Mouse (Mus musculus): Measurements from ENCODE around the gene Gm36079. TPM values are rescaled to one million over a fixed set of nuclear protein-coding genes. Genes with fewer than 3 reads are reported as not detected.
"Not testable (repeated sequence)": the region's sequence is repeated elsewhere in the genome, so short reads cannot be mapped to it uniquely, and the experiment has no call there.

Gene Gm36079
- polyA plus RNA-seq, 1 experiment from 2014 or later = not detected

DNA sequence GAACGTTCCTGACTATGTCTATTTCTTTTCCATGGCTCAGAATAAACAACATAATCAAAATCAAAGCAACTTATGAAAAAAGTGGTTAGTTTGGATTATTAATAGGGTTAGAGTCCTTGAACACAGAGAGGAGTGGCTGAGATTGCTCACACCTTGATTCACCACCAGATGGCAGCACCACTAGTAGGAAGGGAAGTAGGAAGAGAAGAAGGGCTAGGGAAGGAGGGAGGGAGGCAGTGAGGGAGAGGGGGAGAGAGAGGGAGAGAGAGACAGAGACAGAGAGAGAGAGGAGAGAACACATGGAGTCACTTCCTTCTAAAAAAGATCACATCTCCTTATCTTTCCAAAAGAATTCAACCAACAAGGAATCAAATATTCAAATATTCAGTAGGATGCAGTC lies 14.3 kb upstream of the Gm36079 start:
- peak; percentile 81 for DNase-seq (ENCODE audit: low spot score, missing footprints)
- not testable (repeated sequence) for H3K4me3 ChIP-seq (ENCODE audit: low read depth, low read length); H3K4me2 ChIP-seq; H3K9ac ChIP-seq (ENCODE audit: low read length); H3K4me1 ChIP-seq (ENCODE audit: control insufficient read depth, insufficient read depth, low read length); H3K27ac ChIP-seq (ENCODE audit: low read depth, low read length); H3K9me3 ChIP-seq (ENCODE audit: control insufficient read depth, low read length); H3K36me3 ChIP-seq (ENCODE audit: control insufficient read depth, insufficient read depth, low read length); H3K27me3 ChIP-seq (ENCODE audit: control insufficient read depth, insufficient read depth, low read length)
- ATAC-seq (ENCODE audit: low FRiP score) = peak; percentile 74; the same call in 1 of the 2 replicates
- no CpG with 5 or more reads among the region's 1 CpGs for WGBS

DNA sequence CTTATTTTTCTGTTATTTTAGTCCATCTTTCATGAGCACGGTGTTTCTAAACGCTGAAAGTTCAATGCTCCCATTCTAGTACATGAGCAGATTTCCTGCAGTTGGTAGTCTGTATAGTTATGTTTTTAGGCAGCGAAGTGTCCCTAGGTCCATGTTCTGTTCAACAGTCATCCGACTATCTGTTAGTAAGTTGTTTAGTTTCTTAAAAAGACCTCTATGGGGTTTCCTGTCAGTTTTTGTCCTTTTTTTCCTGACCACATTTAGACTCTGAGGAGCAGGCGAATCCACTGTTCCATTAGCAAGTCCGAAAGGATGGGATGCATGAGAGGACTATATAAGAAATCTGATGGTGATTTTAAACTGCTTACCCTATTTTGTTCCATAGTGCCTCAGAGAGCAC lies 11.1 kb upstream of the Gm36079 start:
- ATAC-seq (ENCODE audit: low FRiP score); H3K27ac ChIP-seq (ENCODE audit: low read depth, low read length); H3K36me3 ChIP-seq (ENCODE audit: control insufficient read depth, insufficient read depth, low read length); H3K9me3 ChIP-seq (ENCODE audit: control insufficient read depth, low read length); H3K4me3 ChIP-seq (ENCODE audit: low read depth, low read length); H3K4me2 ChIP-seq; H3K9ac ChIP-seq (ENCODE audit: low read length); H3K4me1 ChIP-seq (ENCODE audit: control insufficient read depth, insufficient read depth, low read length): not testable (repeated sequence)
- 6% methylated on average over 6 of the region's 6 CpGs for WGBS
- DNase-seq (ENCODE audit: low spot score, missing footprints) = peak; percentile 91
- peaks cover 12% of the 10 kb centered on the region for H3K27me3 ChIP-seq (ENCODE audit: control insufficient read depth, insufficient read depth, low read length)

DNA sequence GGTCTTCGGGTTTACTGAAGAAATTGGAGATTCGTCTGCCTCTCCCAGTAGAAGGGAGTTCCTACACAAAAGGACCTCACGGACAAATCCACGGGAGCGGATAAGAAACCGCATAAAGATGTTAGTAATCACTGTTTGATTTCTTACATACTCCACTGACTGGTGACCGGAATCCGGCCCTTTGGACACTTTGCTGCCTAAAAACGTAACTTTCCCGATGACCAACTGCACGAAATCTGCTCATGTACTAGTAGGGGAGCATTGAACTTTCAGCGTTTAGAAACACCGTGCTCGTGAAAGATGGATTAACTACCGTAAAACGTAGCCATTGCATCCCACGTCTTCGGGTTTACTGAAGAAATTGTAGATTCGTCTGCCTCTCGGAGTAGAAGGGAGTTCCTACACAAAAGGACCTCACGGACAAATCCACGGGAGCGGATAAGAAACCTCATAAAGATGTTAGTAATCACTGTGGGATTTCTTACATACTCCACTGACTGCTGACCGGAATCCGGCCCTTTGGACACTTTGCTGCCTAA lies 9.8 kb upstream of the Gm36079 start:
- H3K27ac ChIP-seq (ENCODE audit: low read depth, low read length); H3K9ac ChIP-seq (ENCODE audit: low read length); H3K9me3 ChIP-seq (ENCODE audit: control insufficient read depth, low read length); ATAC-seq (ENCODE audit: low FRiP score); H3K36me3 ChIP-seq (ENCODE audit: control insufficient read depth, insufficient read depth, low read length); H3K4me3 ChIP-seq (ENCODE audit: low read depth, low read length); H3K4me2 ChIP-seq; H3K4me1 ChIP-seq (ENCODE audit: control insufficient read depth, insufficient read depth, low read length): not testable (repeated sequence)
- under 1% methylated on average over 23 of the region's 25 CpGs for WGBS
- DNase-seq (ENCODE audit: low spot score, missing footprints) = peak; percentile 89
- H3K27me3 ChIP-seq (ENCODE audit: control insufficient read depth, insufficient read depth, low read length) = peaks cover 12% of the 10 kb centered on the region

DNA sequence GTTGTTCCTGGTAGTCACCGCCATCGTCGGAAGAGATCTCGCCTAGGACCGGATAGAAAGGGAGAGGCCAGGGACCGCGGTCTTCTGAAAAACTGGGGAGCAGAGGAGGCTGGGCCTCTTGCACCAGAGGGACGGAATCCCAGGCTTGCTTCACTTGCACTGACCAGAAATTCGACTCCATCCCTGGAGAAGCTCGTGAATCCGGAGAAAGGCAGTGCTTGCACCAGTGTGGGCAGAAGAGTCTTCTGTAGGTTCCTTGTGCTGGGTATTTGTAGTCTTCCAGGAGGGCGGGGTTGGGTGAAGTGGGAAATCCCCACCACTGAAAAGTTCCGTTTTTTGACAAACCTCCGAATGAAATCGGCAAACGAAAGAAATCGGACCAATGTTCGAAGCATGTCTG lies 8.3 kb upstream of the Gm36079 start:
- peak; percentile 48; the same call in 1 of the 2 replicates for ATAC-seq (ENCODE audit: low FRiP score)

DNA sequence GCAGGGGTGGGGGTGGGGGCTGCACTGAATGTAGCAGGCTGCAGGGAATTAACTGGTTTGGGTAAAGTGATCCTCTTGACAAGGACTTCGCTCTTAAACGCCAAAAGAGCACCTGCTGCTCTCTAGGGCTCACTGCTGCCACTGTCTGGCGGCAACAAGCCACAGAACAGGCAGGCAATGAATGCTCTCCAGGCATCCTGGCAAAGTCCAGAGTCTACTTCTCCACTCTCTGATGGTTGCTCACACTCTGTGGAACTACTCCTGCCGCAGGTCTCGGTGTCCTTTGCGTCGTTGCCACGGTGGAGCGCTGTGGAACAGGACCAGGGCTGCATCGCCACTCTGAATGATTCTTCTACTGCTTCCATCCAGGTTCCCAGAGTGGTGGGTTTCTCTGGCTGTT lies 7.8 kb upstream of the Gm36079 start:
- peak; percentile 86 for ATAC-seq (ENCODE audit: low FRiP score)

More for the DNA sequence above, 8.3 kb upstream of the Gm36079 start:
- not testable (repeated sequence) for H3K4me1 ChIP-seq (ENCODE audit: control insufficient read depth, insufficient read depth, low read length); H3K9me3 ChIP-seq (ENCODE audit: control insufficient read depth, low read length); H3K4me2 ChIP-seq; H3K36me3 ChIP-seq (ENCODE audit: control insufficient read depth, insufficient read depth, low read length); H3K9ac ChIP-seq (ENCODE audit: low read length); H3K27ac ChIP-seq (ENCODE audit: low read depth, low read length); DNase-seq (ENCODE audit: low spot score, missing footprints); H3K4me3 ChIP-seq (ENCODE audit: low read depth, low read length)
- WGBS = 0% methylated on average over 7 of the region's 18 CpGs
- H3K27me3 ChIP-seq (ENCODE audit: control insufficient read depth, insufficient read depth, low read length) = peaks cover 12% of the 10 kb centered on the region

DNA sequence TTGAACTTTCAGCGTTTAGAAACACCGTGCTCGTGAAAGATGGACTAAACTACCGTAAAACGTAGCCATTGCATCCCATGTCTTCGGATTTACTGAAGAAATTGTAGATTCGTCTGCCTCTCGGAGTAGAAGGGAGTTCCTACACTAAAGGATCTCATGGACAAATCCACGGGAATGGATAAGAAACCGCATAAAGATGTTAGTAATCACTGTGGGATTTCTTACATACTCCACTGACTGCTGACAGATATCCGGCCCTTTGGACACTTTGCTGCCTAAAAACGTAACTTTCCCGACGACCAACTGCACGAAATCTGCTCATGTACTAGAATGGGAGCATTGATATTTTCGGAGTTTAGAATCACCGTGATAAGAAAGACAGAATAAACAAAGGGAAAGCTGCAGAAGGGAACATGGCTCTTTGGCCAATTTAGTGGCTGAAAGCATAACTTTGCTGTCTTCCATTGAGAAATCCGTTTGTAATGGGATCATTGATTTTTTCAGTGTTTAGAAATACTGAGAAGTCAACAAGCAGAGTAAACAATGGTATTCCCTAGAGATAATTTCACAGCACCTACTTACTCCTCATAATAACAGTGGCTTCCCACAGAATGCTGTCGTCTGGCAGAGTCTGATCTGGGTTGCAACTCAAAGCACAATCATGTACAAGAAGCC lies 6.8 kb upstream of the Gm36079 start:
- not testable (repeated sequence) for H3K9ac ChIP-seq (ENCODE audit: low read length); ATAC-seq (ENCODE audit: low FRiP score); H3K4me3 ChIP-seq (ENCODE audit: low read depth, low read length); H3K9me3 ChIP-seq (ENCODE audit: control insufficient read depth, low read length); H3K27ac ChIP-seq (ENCODE audit: low read depth, low read length); H3K4me1 ChIP-seq (ENCODE audit: control insufficient read depth, insufficient read depth, low read length); H3K4me2 ChIP-seq; H3K36me3 ChIP-seq (ENCODE audit: control insufficient read depth, insufficient read depth, low read length)
- WGBS = 1% methylated on average over 16 of the region's 19 CpGs
- peaks cover 12% of the 10 kb centered on the region for H3K27me3 ChIP-seq (ENCODE audit: control insufficient read depth, insufficient read depth, low read length)
- DNase-seq (ENCODE audit: low spot score, missing footprints) = peak; percentile 92

More for the DNA sequence above, 7.8 kb upstream of the Gm36079 start:
- not testable (repeated sequence) for DNase-seq (ENCODE audit: low spot score, missing footprints); H3K4me1 ChIP-seq (ENCODE audit: control insufficient read depth, insufficient read depth, low read length); H3K27ac ChIP-seq (ENCODE audit: low read depth, low read length); H3K4me3 ChIP-seq (ENCODE audit: low read depth, low read length); H3K4me2 ChIP-seq; H3K36me3 ChIP-seq (ENCODE audit: control insufficient read depth, insufficient read depth, low read length); H3K9me3 ChIP-seq (ENCODE audit: control insufficient read depth, low read length); H3K9ac ChIP-seq (ENCODE audit: low read length)
- 0% methylated on average over 3 of the region's 10 CpGs for WGBS
- peaks cover 12% of the 10 kb centered on the region for H3K27me3 ChIP-seq (ENCODE audit: control insufficient read depth, insufficient read depth, low read length)

DNA sequence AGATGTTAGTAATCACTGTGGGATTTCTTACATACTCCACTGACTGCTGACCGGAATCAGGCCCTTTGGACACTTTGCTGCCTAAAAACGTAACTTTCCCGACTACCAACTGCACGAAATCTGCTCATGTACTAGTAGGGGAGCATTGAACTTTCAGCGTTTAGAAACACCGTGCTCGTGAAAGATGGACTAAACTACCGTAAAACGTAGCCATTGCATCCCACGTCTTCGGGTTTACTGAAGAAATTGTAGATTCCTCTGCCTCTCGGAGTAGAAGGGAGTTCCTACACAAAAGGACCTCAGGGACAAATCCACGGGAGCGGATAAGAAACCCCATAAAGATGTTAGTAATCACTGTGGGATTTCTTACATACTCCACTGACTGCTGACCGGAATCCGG lies 4.9 kb upstream of the Gm36079 start:
- DNase-seq (ENCODE audit: low spot score, missing footprints); ATAC-seq (ENCODE audit: low FRiP score); H3K4me1 ChIP-seq (ENCODE audit: control insufficient read depth, insufficient read depth, low read length); H3K36me3 ChIP-seq (ENCODE audit: control insufficient read depth, insufficient read depth, low read length); H3K27ac ChIP-seq (ENCODE audit: low read depth, low read length); H3K4me2 ChIP-seq; H3K27me3 ChIP-seq (ENCODE audit: control insufficient read depth, insufficient read depth, low read length); H3K9me3 ChIP-seq (ENCODE audit: control insufficient read depth, low read length); H3K9ac ChIP-seq (ENCODE audit: low read length); H3K4me3 ChIP-seq (ENCODE audit: low read depth, low read length): not testable (repeated sequence)
- under 1% methylated on average over 11 of the region's 16 CpGs for WGBS

DNA sequence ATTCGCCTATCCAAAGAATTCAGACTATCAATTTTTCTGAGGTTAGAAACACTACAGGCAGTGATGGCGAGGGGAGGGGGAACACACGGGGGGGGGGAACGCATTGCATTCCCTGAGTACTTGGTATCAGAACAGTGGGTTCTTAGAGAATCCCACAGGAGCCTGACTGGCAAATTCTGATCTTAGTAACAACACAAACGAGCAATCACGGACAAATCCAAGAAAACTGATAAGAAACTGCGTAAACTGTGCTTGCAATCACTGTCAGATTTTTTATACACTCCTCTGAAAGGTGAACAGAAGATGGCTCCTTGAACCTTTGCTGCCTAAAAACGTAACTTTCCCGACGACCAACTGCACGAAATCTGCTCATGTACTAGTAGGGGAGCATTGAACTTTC lies 557 bp upstream of the Gm36079 start:
- not testable (repeated sequence) for H3K27ac ChIP-seq (ENCODE audit: low read depth, low read length); H3K36me3 ChIP-seq (ENCODE audit: control insufficient read depth, insufficient read depth, low read length); H3K4me3 ChIP-seq (ENCODE audit: low read depth, low read length); ATAC-seq (ENCODE audit: low FRiP score); H3K9ac ChIP-seq (ENCODE audit: low read length); H3K4me1 ChIP-seq (ENCODE audit: control insufficient read depth, insufficient read depth, low read length); H3K27me3 ChIP-seq (ENCODE audit: control insufficient read depth, insufficient read depth, low read length); H3K4me2 ChIP-seq; H3K9me3 ChIP-seq (ENCODE audit: control insufficient read depth, low read length)
- 0% methylated on average over 11 of the region's 11 CpGs for WGBS
- peak; percentile 86 for DNase-seq (ENCODE audit: low spot score, missing footprints)

DNA sequence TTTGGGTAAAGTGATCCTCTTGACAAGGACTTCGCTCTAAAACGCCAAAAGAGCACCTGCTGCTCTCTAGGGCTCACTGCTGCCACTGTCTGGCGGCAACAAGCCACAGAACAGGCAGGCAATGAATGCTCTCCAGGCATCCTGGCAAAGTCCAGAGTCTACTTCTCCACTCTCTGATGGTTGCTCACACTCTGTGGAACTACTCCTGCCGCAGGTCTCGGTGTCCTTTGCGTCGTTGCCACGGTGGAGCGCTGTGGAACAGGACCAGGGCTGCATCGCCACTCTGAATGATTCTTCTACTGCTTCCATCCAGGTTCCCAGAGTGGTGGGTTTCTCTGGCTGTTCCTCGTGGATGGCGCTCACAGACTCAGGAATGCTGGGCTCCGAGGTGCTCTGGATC lies 438 bp downstream of the Gm36079 start:
- not testable (repeated sequence) for H3K27ac ChIP-seq (ENCODE audit: low read depth, low read length); H3K4me2 ChIP-seq; H3K9me3 ChIP-seq (ENCODE audit: control insufficient read depth, low read length); DNase-seq (ENCODE audit: low spot score, missing footprints); H3K27me3 ChIP-seq (ENCODE audit: control insufficient read depth, insufficient read depth, low read length); H3K4me3 ChIP-seq (ENCODE audit: low read depth, low read length); H3K9ac ChIP-seq (ENCODE audit: low read length); H3K4me1 ChIP-seq (ENCODE audit: control insufficient read depth, insufficient read depth, low read length); H3K36me3 ChIP-seq (ENCODE audit: control insufficient read depth, insufficient read depth, low read length)
- 0% methylated on average over 3 of the region's 13 CpGs for WGBS
- peak; percentile 79 for ATAC-seq (ENCODE audit: low FRiP score)
